Mouse (Mus musculus): Measurements from ENCODE around the gene Gm15448. TPM values are rescaled to one million over a fixed set of nuclear protein-coding genes. Genes with fewer than 3 reads are reported as not detected.
"Not testable (repeated sequence)": the region's sequence is repeated elsewhere in the genome, so short reads cannot be mapped to it uniquely, and the experiment has no call there.

Gene Gm15448
- 18.7 and 22.7 TPM in 2 replicates for total RNA-seq (2015)
- total RNA-seq (2017) = 22.1 and 25.4 TPM in 2 replicates

DNA sequence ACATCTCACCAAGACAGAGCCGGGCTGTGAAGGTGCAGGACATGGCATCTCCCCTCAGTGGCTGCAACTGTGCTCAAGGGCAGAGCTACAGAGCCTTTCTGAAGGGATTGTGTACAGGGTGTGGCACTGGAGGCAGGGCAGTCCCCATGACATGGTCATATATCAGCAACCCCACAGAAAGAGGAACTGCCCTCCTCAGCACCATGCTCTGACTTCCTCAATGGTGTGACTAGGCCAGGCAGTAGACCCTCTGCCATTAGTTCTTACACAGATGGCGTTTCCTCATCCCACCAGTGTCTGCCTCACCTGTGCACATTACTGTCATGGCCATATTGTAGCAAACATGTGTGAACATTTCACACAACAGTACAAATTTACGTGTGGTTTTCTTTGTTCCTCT is at the start of gene Gm15448:
TSS of gene Gm15448 (minus strand) at position 89 of the 400 bp plus-strand sequence.
- peak; percentile 54 for ATAC-seq (ENCODE audit: poor library complexity, severe bottlenecking)

DNA sequence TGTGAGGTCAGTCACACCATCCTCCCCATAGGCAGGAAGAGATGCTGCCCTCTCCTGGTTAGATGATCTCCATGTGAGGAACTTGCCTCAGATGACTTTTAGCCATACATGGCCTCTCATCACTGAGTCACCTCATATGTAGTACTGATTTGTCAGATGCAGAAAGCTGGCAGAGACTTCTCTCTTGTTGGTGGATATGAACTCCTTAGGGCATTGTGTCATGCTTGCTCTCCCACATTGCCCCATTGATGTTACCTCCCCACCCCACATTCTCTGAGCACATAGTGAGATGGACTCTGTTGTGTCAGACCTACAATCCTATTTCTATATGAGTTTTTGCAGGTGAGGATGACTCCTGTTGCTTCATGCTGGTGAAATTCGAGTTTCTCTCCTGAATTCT is 49.5 kb upstream of the Gm15448 start:
- ATAC-seq (ENCODE audit: poor library complexity, severe bottlenecking) = peak; percentile 52; the same call in 1 of the 2 replicates

DNA sequence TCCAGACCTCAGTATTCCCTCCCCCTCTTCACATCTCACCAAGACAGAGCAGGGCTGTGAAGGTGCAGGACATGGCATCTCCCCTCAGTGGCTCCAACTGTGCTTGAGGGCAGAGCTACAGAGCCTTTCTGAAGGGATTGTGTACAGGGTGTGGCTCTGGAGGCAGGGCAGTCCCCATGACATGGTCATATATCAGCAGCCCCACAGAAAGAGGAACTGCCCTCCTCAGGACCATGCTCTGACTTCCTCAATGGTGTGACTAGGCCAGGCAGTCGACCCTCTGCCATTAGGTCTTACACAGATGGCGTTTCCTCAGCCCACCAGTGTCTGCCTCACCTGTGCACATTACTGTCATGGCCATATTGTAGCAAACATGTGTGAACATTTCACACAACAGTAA is 19.5 kb upstream of the Gm15448 start, which contains the start of gene Pira2:
TSS of gene Pira2 (minus strand) at position 101 of the 400 bp plus-strand sequence.
- ATAC-seq (ENCODE audit: poor library complexity, severe bottlenecking) = not testable (repeated sequence)

DNA sequence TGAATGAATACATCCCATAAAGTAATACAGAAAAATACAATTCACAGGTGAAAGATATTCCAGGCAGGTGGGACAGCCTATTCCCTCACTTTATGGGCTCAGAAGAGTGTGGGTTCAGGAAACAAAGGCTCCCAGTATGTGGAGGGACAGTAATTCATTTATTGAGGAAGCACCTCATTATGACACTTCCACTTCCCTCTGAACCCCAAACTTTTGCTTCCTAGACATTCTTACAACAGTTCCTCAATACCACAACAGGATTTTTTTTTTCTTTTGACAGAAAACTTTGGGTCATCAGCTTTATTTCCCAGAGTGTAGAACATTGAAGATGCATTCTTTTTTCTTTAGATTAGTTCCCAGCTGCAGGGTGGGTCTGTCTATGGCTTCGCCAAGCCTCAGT is 12.4 kb upstream of the Gm15448 start:
- peak; percentile 84 for ATAC-seq (ENCODE audit: poor library complexity, severe bottlenecking)

DNA sequence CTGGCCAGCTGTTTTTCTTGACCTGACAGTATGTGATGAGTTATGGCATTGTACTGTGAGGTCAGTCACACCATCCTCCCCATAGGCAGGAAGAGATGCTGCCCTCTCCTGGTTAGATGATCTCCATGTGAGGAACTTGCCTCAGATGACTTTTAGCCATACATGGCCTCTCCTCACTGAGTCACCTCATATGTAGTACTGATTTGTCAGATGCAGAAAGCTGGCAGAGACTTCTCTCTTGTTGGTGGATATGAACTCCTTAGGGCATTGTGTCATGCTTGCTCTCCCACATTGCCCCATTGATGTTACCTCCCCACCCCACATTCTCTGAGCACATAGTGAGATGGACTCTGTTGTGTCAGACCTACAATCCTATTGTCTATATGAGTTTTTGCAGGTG is 5.1 kb upstream of the Gm15448 start:
- ATAC-seq (ENCODE audit: poor library complexity, severe bottlenecking) = peak; percentile 70

DNA sequence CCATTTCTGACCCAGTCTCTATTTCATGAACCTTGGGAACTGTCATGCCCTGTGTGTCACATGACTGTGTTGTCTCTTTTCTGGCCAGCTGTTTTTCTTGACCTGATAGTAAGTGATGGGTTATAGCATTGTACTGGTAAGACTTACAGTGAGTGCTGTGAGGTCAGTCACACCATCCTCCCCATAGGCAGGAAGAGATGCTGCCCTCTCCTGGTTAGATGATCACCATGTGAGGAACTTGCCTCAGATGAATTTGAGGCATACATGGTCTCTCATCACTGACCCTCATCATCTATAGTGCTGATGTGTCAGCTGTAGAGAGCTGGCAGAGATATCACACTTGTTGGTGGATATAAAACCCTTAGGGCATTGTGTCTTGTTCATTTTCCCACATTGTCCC is 13.6 kb downstream of the Gm15448 start:
- ATAC-seq (ENCODE audit: poor library complexity, severe bottlenecking) = not testable (repeated sequence)

DNA sequence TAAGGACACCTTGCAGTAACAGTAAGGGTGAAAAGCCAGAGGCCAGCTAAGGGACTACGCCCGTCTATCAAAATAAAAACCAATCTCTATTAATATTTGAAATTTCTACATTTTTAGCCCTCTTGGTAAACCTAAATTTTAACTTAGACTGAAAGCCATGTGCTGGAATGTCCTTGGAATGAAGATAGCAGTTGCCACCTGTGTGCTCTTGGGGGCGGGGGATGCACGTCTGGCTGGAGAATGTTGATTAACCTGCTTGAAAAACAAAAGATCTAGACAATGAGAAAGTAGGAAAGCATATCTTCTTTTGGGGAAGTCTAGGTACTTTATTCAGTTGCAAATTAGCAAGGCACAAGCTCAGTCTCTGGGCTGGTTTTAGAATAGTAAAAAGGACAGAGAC is 22.6 kb downstream of the Gm15448 start:
- ATAC-seq (ENCODE audit: poor library complexity, severe bottlenecking) = not testable (repeated sequence)

DNA sequence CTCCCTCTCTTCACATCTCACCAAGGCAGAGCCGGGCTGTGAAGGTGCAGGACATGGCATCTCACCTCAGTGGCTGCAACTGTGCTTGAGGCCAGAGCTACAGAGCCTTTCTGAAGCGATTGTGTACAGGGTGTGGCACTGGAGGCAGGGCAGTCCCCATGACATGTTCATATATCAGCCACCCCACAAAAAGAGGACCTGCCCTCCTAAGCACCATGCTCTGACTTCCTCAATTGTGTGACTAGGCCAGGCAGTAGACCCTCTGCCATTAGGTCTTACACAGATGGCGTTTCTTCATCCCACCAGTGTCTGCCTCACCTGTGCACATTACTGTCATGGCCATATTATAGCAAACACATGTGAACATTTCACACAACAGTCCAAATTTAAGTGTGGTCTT is 25.5 kb downstream of the Gm15448 start:
- ATAC-seq (ENCODE audit: poor library complexity, severe bottlenecking) = peak; percentile 89

DNA sequence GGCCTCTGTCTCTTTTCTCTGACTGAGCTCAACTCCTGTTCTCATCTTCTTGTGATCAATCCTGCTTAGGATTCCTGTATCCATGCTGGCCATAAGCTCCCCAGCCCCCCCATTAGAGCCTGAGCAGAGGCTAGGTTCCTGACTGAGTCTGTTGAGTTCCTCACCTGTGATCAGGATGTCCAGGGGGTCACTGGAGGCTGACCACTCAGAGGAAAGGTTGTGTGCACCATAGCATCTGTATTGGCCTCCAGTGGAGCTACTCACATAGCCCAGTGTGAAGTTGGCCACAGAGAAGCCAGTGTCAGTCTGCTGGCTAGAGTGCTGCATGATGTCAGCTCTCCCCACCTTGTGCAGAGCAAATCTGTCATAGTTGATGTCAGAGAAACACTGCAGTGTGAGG is 29.2 kb downstream of the Gm15448 start:
- ATAC-seq (ENCODE audit: poor library complexity, severe bottlenecking) = not testable (repeated sequence)

Other genes with a start within 250 kb of the Gm15448 start
- gene Oscar, start 209.5 kb downstream of the Gm15448 start, total RNA-seq (2015) = not detected in 2 replicates
- gene Oscar, start 209.5 kb downstream of the Gm15448 start, total RNA-seq (2017) = not detected in 2 replicates
- 263 and 351 TPM in 2 replicates for gene Ndufa3, start 208.3 kb downstream of the Gm15448 start, total RNA-seq (2015)
- gene Ndufa3, start 208.3 kb downstream of the Gm15448 start, total RNA-seq (2017) = 273 and 274 TPM in 2 replicates
- gene Tfpt, start 195.8 kb downstream of the Gm15448 start, total RNA-seq (2015) = 20.8 and 30.4 TPM in 2 replicates
- gene Tfpt, start 195.8 kb downstream of the Gm15448 start, total RNA-seq (2017) = 23.8 and 28.4 TPM in 2 replicates
- 15.1 and 21.1 TPM in 2 replicates for gene Prpf31, start 195.7 kb downstream of the Gm15448 start, total RNA-seq (2015)
- gene Prpf31, start 195.7 kb downstream of the Gm15448 start, total RNA-seq (2017) = 51.0 and 66.7 TPM in 2 replicates
- 119 and 123 TPM in 2 replicates for gene Cnot3, start 180.4 kb downstream of the Gm15448 start, total RNA-seq (2015)
- 23.5 and 36.8 TPM in 2 replicates for gene Cnot3, start 180.4 kb downstream of the Gm15448 start, total RNA-seq (2017)
- 7.8 and 8.7 TPM in 2 replicates for gene Leng1, start 159.8 kb downstream of the Gm15448 start, total RNA-seq (2015)
- gene Leng1, start 159.8 kb downstream of the Gm15448 start, total RNA-seq (2017) = 9.4 and 15.4 TPM in 2 replicates
- gene Tmc4, start 148.1 kb downstream of the Gm15448 start, total RNA-seq (2015) = 9.0 and 9.9 TPM in 2 replicates
- 9.8 and 11.8 TPM in 2 replicates for gene Tmc4, start 148.1 kb downstream of the Gm15448 start, total RNA-seq (2017)
- gene Tsen34, start 132.8 kb downstream of the Gm15448 start, total RNA-seq (2015) = 30.0 and 34.0 TPM in 2 replicates
- gene Tsen34, start 132.8 kb downstream of the Gm15448 start, total RNA-seq (2017) = 25.3 and 28.3 TPM in 2 replicates
- 96.2 and 102 TPM in 2 replicates for gene Mboat7, start 132.2 kb downstream of the Gm15448 start, total RNA-seq (2015)
- gene Mboat7, start 132.2 kb downstream of the Gm15448 start, total RNA-seq (2017) = 47.2 and 55.7 TPM in 2 replicates
- 1,476 and 1,615 TPM in 2 replicates for gene Rps9, start 121.7 kb downstream of the Gm15448 start, total RNA-seq (2015)
- gene Rps9, start 121.7 kb downstream of the Gm15448 start, total RNA-seq (2017) = 1,141 and 1,307 TPM in 2 replicates
- 366 and 379 TPM in 2 replicates for gene Pirb, start 105.3 kb downstream of the Gm15448 start, total RNA-seq (2015)
- gene Pirb, start 105.3 kb downstream of the Gm15448 start, total RNA-seq (2017) = 233 and 235 TPM in 2 replicates
- 119 and 123 TPM in 2 replicates for gene Pira2, start 19.4 kb upstream of the Gm15448 start, total RNA-seq (2015)
- gene Pira2, start 19.4 kb upstream of the Gm15448 start, total RNA-seq (2017) = 111 and 114 TPM in 2 replicates
- gene Gm14548, start 72.4 kb upstream of the Gm15448 start, total RNA-seq (2015) = 112 and 120 TPM in 2 replicates
- 89.0 and 89.6 TPM in 2 replicates for gene Gm14548, start 72.4 kb upstream of the Gm15448 start, total RNA-seq (2017)
- 132 and 138 TPM in 2 replicates for gene Lilra6, start 89.8 kb upstream of the Gm15448 start, total RNA-seq (2015)
- gene Lilra6, start 89.8 kb upstream of the Gm15448 start, total RNA-seq (2017) = 123 and 141 TPM in 2 replicates
- 31.5 and 39.5 TPM in 2 replicates for gene Lair1, start 237.5 kb upstream of the Gm15448 start, total RNA-seq (2015)
- gene Lair1, start 237.5 kb upstream of the Gm15448 start, total RNA-seq (2017) = 58.7 and 60.8 TPM in 2 replicates